Mouse (Mus musculus) forebrain, embryonic 12.5 days (tissue): ENCODE measurements around the gene Gm17655. TPM values are rescaled to one million over a fixed set of nuclear protein-coding genes. Genes with fewer than 3 reads are reported as not detected.
"Not testable (repeated sequence)": the region's sequence is repeated elsewhere in the genome, so short reads cannot be mapped to it uniquely, and the experiment has no call there.

ENCODE experiments used
- ATAC-seq: fragments of 200-750 bp; cut with Nextera tagmentation; 2 replicates; pipeline ENCODE4 v1.8.0; 2017; ENCODE audit warnings: moderate TSS enrichment; ENCODE audit not compliant: low FRiP score
- H3K27ac ChIP-seq: fragments of 300-500 bp; sonication (generic); 2 replicates; pipeline ENCODE4 v1.5.1; 2016; ENCODE audit warnings: mild to moderate bottlenecking
- H3K27me3 ChIP-seq: fragments of 300-500 bp; sonication (generic); 2 replicates; pipeline ENCODE4 v1.6.1; 2016; ENCODE audit warnings: mild to moderate bottlenecking
- H3K36me3 ChIP-seq: fragments of 300-500 bp; sonication (generic); replicated peaks from 2 replicates; pipeline ENCODE4 v1.6.1; 2016; ENCODE audit warnings: mild to moderate bottlenecking
- H3K4me1 ChIP-seq: fragments of 300-500 bp; sonication (generic); 2 replicates; pipeline ENCODE4 v1.6.1; 2016
- H3K4me2 ChIP-seq: fragments of 300-500 bp; sonication (generic); 2 replicates; pipeline ENCODE4 v1.6.1; 2016; ENCODE audit warnings: mild to moderate bottlenecking, moderate library complexity
- H3K4me3 ChIP-seq: fragments of 300-500 bp; sonication (generic); replicated peaks from 2 replicates; pipeline ENCODE4 v1.5.1; 2016; ENCODE audit warnings: mild to moderate bottlenecking
- H3K9ac ChIP-seq: fragments of 300-500 bp; sonication (generic); 2 replicates; pipeline ENCODE4 v1.6.1; 2016; ENCODE audit warnings: mild to moderate bottlenecking
- H3K9me3 ChIP-seq: fragments of 300-500 bp; sonication (generic); 2 replicates; pipeline ENCODE4 v1.6.1; 2016
- WGBS: fragments of 180-500 bp; shearing (Covaris S2); methylation state at CpG from one replicate; pipeline ENCODE4 v1.1.7; 2016; 5-methylcytosine and 5-hydroxymethylcytosine counted together
- polyA plus RNA-seq: library from polyadenylated mRNA; unstranded; fragments of >200 nt; fragmentation: Nextera tagmentation; extraction: Ambion mirVana; gene quantifications from 2 replicates; pipeline ENCODE4 v1.2.1, GENCODE M21; 2016

Gene Gm17655
- 5.9 and 8.4 TPM in 2 replicates for polyA plus RNA-seq

- WGBS, result 82% methylated on average over 2 of the region's 2 CpGs
- H3K36me3 ChIP-seq, H3K27me3 ChIP-seq, H3K27ac ChIP-seq, H3K4me3 ChIP-seq, ATAC-seq, H3K4me2 ChIP-seq, H3K9ac ChIP-seq, H3K4me1 ChIP-seq: not testable (repeated sequence)
- H3K9me3 ChIP-seq, result peaks cover 28% of the 10 kb centered on the region
Observed at GRCm38 (mm10) chr5:110072413-110072812, at the start of gene Gm17655. Gene Gm17655, minus strand, starts transcription at chr5:110072513.

DNA sequence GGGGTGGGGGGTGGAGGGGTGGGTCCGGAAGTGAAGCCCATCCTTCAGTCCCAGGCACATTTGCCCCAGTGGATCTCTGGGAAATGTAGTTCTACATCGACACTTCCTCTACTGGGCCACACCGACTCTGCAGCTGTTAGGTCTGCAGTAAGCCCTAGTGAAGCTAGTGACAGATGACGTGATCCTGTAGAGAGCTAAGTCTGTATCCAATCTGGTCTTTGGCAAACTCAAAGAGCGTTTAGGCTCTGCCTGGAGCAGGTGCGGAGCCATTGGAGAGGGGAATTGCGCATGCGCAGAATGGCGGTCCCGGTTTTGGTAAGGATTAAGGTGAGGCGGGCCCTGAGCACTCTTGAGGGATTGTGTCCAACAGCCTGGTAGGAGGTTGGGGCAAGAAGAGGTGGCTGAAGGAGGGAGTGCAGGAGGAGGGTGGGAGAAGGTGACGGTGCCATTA is 37.7 kb upstream of the Gm17655 start, which contains the start of gene Zfp605:
TSS of gene Zfp605 (plus strand) at position 102 of the 451 bp plus-strand sequence.
- peak; percentile 69 for ATAC-seq
- H3K9ac ChIP-seq, result peak within 1 kb of the TSS; percentile 65
- H3K27ac ChIP-seq, result peak within 1 kb of the TSS; percentile 85
- under 1% methylated on average over 12 of the region's 12 CpGs for WGBS
- peak within 1 kb of the TSS; percentile 72 for H3K4me2 ChIP-seq
- peak within 1 kb of the TSS; percentile 63 for H3K4me3 ChIP-seq
- H3K9me3 ChIP-seq, result no peaks in the 10 kb centered on the region
- H3K4me1 ChIP-seq, result peaks cover 18% of the 10 kb centered on the region
- no peaks in the 10 kb centered on the region for H3K27me3 ChIP-seq
- peaks cover 39% of the 10 kb centered on the region for H3K36me3 ChIP-seq

GRCm38 (mm10) chr5:110108305-110108628 is 36.0 kb upstream of the Gm17655 start:
- Histone ChIP-seq H3K4me1 (peaks cover 18% of the 10 kb centered on the region), H3K27ac (peak overlapping the region; percentile 96; the same call in 1 of the 2 replicates), H3K4me3 (peak overlapping the region; percentile 79), H3K36me3 (peaks cover 45% of the 10 kb centered on the region), H3K27me3 (no peaks in the 10 kb centered on the region), H3K9me3 (no peaks in the 10 kb centered on the region), H3K9ac (no peak overlapping the region), H3K4me2 (peak overlapping the region; percentile 89)
- WGBS, result 0% methylated on average over 7 of the region's 7 CpGs
- no peak for ATAC-seq

DNA sequence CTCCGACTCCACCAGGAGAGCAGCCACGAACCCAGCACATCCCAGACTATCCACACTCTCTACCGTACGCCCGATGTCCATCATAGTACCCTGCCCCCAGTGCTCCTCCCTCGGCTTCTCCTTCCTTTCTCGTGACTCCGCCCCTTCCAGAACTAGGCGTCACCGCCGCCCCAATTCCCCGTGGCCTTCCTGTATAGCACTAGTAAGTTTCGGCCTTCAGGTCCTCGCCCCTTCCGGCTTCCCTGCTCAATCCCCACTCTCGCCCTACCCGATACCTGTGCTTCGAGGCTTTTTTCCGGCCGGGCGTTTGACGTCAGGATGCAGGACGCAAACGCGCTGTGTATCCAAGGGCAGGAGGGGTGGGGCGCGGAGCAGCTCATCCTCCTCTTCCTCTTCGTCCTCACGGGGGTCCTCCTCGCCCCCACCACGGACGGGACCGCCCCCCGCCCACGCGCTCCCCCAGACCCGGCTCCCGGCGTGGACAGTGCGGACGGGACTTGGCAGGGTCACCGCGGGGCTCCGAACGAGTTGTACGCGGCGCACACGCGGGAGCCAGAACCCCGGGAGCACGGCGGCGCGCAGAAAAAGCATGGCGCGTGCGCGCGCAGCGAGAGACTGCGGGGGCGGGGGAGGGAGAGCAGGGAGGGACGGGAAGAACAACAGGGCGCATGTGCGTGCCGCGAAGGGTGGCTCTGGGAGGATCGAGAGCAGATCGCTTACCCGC is 35.4 kb upstream of the Gm17655 start, which contains the start of gene Gtpbp6:
TSS of gene Gtpbp6 (minus strand) at position 617 of the 724 bp plus-strand sequence.
- H3K4me3 ChIP-seq, result peak within 1 kb of the TSS; percentile 79
- H3K4me1 ChIP-seq, result peaks cover 18% of the 10 kb centered on the region
- peaks cover 45% of the 10 kb centered on the region for H3K36me3 ChIP-seq
- under 1% methylated on average over 71 of the region's 71 CpGs for WGBS
- H3K27ac ChIP-seq, result peak within 1 kb of the TSS; percentile 96
- H3K27me3 ChIP-seq, result no peaks in the 10 kb centered on the region
- H3K4me2 ChIP-seq, result peak within 1 kb of the TSS; percentile 89
- ATAC-seq, result peak; percentile 84
- no peaks in the 10 kb centered on the region for H3K9me3 ChIP-seq
- peak within 1 kb of the TSS; percentile 89 for H3K9ac ChIP-seq

DNA sequence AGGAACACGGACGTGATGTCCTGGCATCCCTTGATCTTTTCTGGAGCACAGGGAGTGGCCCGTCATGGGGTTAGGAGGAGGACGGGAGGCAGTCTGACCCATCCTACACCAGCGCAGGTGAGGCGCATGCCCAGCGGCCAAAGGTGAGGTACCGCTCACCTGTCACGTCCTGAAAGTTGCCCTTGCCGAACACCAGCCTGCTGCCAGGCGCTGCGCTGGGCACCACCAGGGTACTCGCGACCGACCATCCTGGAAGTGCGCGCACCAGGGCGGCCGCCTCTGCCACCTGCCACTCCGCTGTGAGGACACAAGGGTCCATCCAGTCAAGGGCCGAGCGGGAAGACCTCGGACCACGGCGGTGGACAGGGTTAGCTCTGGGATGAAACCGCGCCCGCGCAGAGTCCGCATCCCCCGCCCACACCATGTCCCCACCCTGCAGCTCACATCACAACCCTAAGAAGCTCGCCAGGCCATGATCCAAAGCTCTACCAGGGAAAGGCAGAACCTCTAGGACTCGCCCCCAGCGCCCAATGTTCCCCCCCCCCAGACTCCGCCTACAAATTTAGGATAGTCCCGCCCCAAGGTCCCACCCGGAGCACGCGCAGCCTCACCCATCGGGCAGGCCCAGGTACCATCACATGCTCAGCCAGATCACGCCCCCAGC is 34.7 kb upstream of the Gm17655 start:
- 20% methylated on average over 31 of the region's 41 CpGs for WGBS
- Histone ChIP-seq H3K9ac (peak overlapping the region; percentile 89), H3K4me3 (peak overlapping the region; percentile 79), H3K4me2 (peak overlapping the region; percentile 89), H3K27me3 (peaks cover 4% of the 10 kb centered on the region; the same call in 1 of the 2 replicates), H3K4me1 (peaks cover 19% of the 10 kb centered on the region), H3K27ac (peak overlapping the region; percentile 96), H3K9me3 (no peaks in the 10 kb centered on the region), H3K36me3 (peaks cover 45% of the 10 kb centered on the region)
- peak; percentile 24 for ATAC-seq

DNA sequence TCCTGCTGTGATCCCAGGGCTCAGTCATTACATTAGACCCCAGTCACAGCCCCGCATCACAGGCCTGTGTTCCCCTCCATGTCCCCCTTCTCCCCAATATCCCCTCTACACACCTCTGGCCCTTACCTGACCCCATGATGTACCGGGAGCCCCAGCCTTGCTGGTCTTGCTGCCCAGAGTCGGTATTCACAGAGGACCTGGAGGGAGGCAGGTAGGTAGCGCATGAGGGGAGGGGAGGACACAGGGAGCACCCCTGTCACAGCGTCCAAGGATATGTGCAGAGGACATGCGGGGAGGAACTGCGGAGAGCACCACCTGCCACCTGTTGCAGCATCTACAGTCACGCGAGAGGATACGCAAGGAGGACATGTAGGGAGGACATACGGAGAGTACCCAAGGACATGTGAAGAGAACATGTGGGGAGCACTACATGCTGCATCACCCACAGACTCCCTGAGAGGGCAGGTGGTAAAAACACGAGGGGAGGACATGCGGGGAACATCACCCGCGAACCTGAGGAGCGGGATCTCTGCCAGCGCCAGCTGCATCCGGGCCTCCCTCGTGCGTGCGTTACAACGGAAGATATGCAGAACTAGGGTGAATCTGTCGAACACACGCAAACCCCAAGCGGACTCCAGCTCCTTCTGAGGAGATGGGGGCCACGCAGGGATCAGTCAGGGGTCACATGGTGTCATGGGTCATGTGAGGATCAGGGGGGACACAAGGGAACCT is 34.0 kb upstream of the Gm17655 start:
- WGBS, result 95% methylated on average over 26 of the region's 26 CpGs
- Histone ChIP-seq H3K4me3 (peak overlapping the region; percentile 79), H3K4me2 (peak overlapping the region; percentile 89), H3K36me3 (peaks cover 45% of the 10 kb centered on the region), H3K27ac (no peak overlapping the region), H3K4me1 (peaks cover 26% of the 10 kb centered on the region), H3K9me3 (no peaks in the 10 kb centered on the region), H3K27me3 (peaks cover 11% of the 10 kb centered on the region), H3K9ac (no peak overlapping the region)
- no peak for ATAC-seq

DNA sequence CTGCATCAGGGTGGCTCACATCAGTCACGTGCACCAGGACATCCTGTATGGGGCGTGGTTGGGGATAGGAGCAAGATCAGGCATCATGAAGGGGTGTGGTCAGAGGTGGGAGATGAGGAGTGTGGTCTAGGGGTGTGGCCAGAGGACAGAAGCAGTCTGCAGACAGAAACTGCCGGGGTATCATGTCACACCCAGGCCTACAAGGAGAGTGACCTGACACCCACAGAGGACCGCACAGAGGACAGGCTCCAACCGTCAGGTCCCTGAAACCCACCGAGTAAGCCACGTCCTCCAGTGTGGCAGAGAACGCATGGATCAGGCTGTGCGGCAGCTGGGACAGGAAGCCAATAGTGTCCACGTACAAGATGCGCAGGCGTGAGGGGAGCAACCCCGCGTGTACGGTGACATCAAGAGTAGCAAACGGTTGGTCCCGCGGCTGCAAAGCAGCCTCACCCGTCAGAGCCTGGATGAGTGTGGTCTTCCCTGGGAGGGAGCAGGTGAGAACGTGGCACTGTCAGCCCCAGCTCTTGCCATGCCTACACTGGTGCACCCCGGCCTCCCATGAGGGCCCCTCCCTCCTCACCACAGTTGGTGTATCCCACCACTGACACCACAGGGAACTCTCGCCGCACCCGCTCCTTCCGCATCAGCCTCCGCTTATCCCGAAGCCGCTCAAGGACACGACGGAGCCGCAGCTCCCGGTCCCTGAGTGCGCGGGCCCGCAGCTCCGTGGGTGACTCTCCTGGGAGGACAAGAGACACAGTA is 32.5 kb upstream of the Gm17655 start:
- no peaks in the 10 kb centered on the region for H3K9me3 ChIP-seq
- H3K27ac ChIP-seq, result no peak overlapping the region
- no peak for ATAC-seq
- peaks cover 45% of the 10 kb centered on the region for H3K36me3 ChIP-seq
- no peak overlapping the region for H3K4me2 ChIP-seq
- no peak overlapping the region for H3K4me3 ChIP-seq
- no peak overlapping the region for H3K9ac ChIP-seq
- WGBS, result 96% methylated on average over 36 of the region's 36 CpGs
- peaks cover 26% of the 10 kb centered on the region for H3K27me3 ChIP-seq
- H3K4me1 ChIP-seq, result peaks cover 34% of the 10 kb centered on the region

GRCm38 (mm10) chr5:110103901-110104615 is 31.7 kb upstream of the Gm17655 start:
- no peak for ATAC-seq
- no peak overlapping the region for H3K4me2 ChIP-seq
- 94% methylated on average over 27 of the region's 27 CpGs for WGBS
- no peaks in the 10 kb centered on the region for H3K9me3 ChIP-seq
- no peak overlapping the region for H3K9ac ChIP-seq
- H3K4me1 ChIP-seq, result peaks cover 40% of the 10 kb centered on the region
- H3K27ac ChIP-seq, result no peak overlapping the region
- peaks cover 45% of the 10 kb centered on the region for H3K36me3 ChIP-seq
- no peak overlapping the region for H3K4me3 ChIP-seq
- H3K27me3 ChIP-seq, result peaks cover 27% of the 10 kb centered on the region

DNA sequence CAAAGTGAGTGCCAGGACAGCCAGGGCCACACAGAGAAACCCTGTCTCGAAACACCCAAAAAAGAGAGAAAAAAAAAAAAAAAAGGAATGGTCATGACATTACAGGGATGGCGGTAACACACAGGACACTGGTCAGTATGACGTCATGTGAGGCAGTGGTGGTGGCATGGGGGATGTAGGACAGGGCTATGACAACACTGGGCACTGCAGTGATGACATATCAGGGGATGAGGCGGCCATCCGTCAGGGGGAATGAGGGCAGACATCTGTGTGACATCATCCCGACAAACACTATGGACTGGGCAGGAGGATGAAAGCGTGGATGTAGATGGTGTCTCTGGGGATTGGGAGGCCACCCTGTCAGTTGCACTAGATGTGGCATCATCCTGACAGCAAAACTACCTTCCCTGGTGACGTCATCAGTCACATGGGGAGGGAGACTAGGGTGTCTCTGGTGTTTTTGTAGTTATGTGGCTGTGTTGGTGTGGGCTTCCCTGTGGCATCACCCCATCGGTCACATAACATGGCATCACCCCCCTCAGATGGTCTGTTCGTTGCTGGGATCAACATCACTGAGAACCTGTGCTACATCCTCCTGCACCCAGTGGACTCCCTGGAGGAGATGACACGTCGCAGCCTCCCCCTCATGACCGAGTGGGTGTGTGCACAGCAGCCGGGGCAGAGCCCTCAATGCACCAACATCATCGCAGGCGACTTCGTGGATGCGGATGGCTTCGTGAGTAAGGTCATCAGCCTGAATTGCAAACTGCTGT is 30.7 kb upstream of the Gm17655 start:
- Histone ChIP-seq H3K36me3 (peaks cover 45% of the 10 kb centered on the region), H3K27me3 (peaks cover 27% of the 10 kb centered on the region), H3K4me1 (peaks cover 42% of the 10 kb centered on the region), H3K27ac (no peak overlapping the region), H3K9me3 (no peaks in the 10 kb centered on the region), H3K9ac (no peak overlapping the region), H3K4me2 (no peak overlapping the region), H3K4me3 (no peak overlapping the region)
- 95% methylated on average over 19 of the region's 19 CpGs for WGBS
- ATAC-seq, result no peak

DNA sequence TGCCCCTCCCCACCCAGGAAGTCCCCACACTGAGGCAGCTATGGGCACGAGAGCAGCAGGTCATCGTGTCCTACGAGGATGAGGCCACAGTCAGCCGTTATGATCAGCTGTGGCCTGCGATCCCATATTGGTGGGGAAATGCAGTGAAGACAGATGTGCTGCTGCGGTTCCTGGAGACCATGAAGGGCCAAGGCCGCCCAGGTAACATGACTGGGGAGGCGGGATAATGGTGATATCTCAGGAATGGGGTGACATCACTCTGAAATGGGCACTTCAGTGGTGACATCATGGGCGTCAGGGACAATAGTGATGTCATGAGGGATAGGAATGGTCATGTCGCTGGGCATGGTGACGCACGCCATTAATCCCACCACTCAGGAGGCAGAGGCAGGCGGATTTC is 30.1 kb upstream of the Gm17655 start:
- H3K9me3 ChIP-seq, result no peaks in the 10 kb centered on the region
- WGBS, result 96% methylated on average over 13 of the region's 13 CpGs
- H3K27ac ChIP-seq, result no peak overlapping the region
- H3K4me3 ChIP-seq, result no peak overlapping the region
- peaks cover 42% of the 10 kb centered on the region for H3K4me1 ChIP-seq
- no peak overlapping the region for H3K9ac ChIP-seq
- peaks cover 27% of the 10 kb centered on the region for H3K27me3 ChIP-seq
- no peak overlapping the region for H3K4me2 ChIP-seq
- no peak for ATAC-seq
- peaks cover 45% of the 10 kb centered on the region for H3K36me3 ChIP-seq
